Mouse (Mus musculus) adrenal gland, postnatal 10 days (tissue): ENCODE measurements around the gene Meig1. TPM values are rescaled to one million over a fixed set of nuclear protein-coding genes. Genes with fewer than 3 reads are reported as not detected.

Source experiments
- total RNA-seq, 2 experiments: library from RNA; stranded (reverse); gene quantifications; 2 replicates each; pipeline ENCODE4 v1.2.3; 2021

Gene Meig1
- total RNA-seq, 2 experiments from 2014 or later = 0.73 to 0.99 TPM

Other genes with a start within 250 kb of the Meig1 start
- gene Nmt2, start 138.4 kb downstream of the Meig1 start, total RNA-seq = 10 to 100 TPM; 49.0 to 55.3 TPM
- gene Rpp38, start 90.0 kb downstream of the Meig1 start, total RNA-seq = 10 to 100 TPM in 1 of 2 experiments, 1 to 10 TPM in 1; 9.6 to 16.8 TPM
- gene Acbd7, start 86.5 kb downstream of the Meig1 start, total RNA-seq = under 1 TPM in 1 of 2 experiments, not detected in 1; 0.64 TPM
- under 1 TPM in 1 of 2 experiments, not detected in 1; 0.24 TPM for gene Olah, start 25.4 kb downstream of the Meig1 start, total RNA-seq
- gene Dclre1c, start 1.5 kb upstream of the Meig1 start, total RNA-seq = 1 to 10 TPM; 6.1 to 8.7 TPM
- 1 to 10 TPM; 1.8 to 2.4 TPM for gene Suv39h2, start 52.4 kb upstream of the Meig1 start, total RNA-seq
- 1 to 10 TPM; 2.3 to 4.0 TPM for gene Gm45902, start 90.1 kb upstream of the Meig1 start, total RNA-seq
- 10 to 100 TPM; 38.9 to 50.3 TPM for gene Hspa14, start 90.2 kb upstream of the Meig1 start, total RNA-seq
- 1 to 10 TPM; 2.3 to 3.3 TPM for gene Cdnf, start 90.4 kb upstream of the Meig1 start, total RNA-seq
- gene Fam107b, start 147.8 kb upstream of the Meig1 start, total RNA-seq = 10 to 100 TPM; 22.9 to 36.9 TPM